Mouse (Mus musculus) lung, embryonic 16.5 days (tissue): ENCODE data around the gene Esrra. TPM values are rescaled to one million over a fixed set of nuclear protein-coding genes. Genes with fewer than 3 reads are reported as not detected.
"Not testable (repeated sequence)": the region's sequence is repeated elsewhere in the genome, so short reads cannot be mapped to it uniquely, and the experiment has no call there.

Experiments
- ATAC-seq: fragments of 200-750 bp; cut with Nextera tagmentation; 2 replicates; pipeline ENCODE4 v1.8.0; 2017; ENCODE audit warnings: low read depth, mild to moderate bottlenecking, moderate library complexity
- H3K27ac ChIP-seq: fragments of 300-500 bp; sonication (generic); 2 replicates; pipeline ENCODE4 v1.5.1; 2014; ENCODE audit warnings: mild to moderate bottlenecking, control low read depth, low read length
- H3K27me3 ChIP-seq: fragments of 300-500 bp; sonication (generic); 2 replicates; pipeline ENCODE4 v1.6.1; 2014; ENCODE audit warnings: low read depth, low read length, mixed read lengths; ENCODE audit not compliant: control insufficient read depth, insufficient read depth
- H3K36me3 ChIP-seq: fragments of 300-500 bp; sonication (generic); 2 replicates; pipeline ENCODE4 v1.6.1; 2014; ENCODE audit warnings: low read length; ENCODE audit not compliant: control insufficient read depth, insufficient read depth
- H3K4me1 ChIP-seq: fragments of 300-500 bp; sonication (generic); replicated peaks from 2 replicates; pipeline ENCODE4 v1.6.1; 2014; ENCODE audit warnings: low read length, mixed read lengths; ENCODE audit not compliant: control insufficient read depth, insufficient read depth
- H3K4me2 ChIP-seq: fragments of 300-500 bp; sonication (generic); 2 replicates; pipeline ENCODE4 v1.6.1; 2014; ENCODE audit warnings: low read depth, low read length, control low read depth
- H3K4me3 ChIP-seq: fragments of 300-500 bp; sonication (generic); 2 replicates; pipeline ENCODE4 v1.5.1; 2014; ENCODE audit warnings: mild to moderate bottlenecking, low read length, control low read depth
- H3K9ac ChIP-seq: fragments of 300-500 bp; sonication (generic); 2 replicates; pipeline ENCODE4 v1.6.1; 2014; ENCODE audit warnings: low read length, control low read depth
- H3K9me3 ChIP-seq: fragments of 300-500 bp; sonication (generic); 2 replicates; pipeline ENCODE4 v1.6.1; 2016; ENCODE audit warnings: low read length; ENCODE audit not compliant: control insufficient read depth
- WGBS: fragments of 180-500 bp; shearing (Covaris S2); extraction: QIAGEN DNeasy Blood & Tissue Kit; methylation state at CpG from one replicate; pipeline ENCODE4 v1.1.7; 2014; 5-methylcytosine and 5-hydroxymethylcytosine counted together
- polyA plus RNA-seq: library from polyadenylated mRNA; unstranded; fragments of >200 nt; fragmentation: Nextera tagmentation; extraction: Ambion mirVana; gene quantifications from 2 replicates; pipeline ENCODE4 v1.2.1, GENCODE M21; 2015

The Esrra gene
- polyA plus RNA-seq, 1 experiment from 2014 or later, result 8.5 TPM

- Histone ChIP-seq H3K27ac (peak overlapping the region; percentile 99), H3K4me3 (peak overlapping the region; percentile 67), H3K36me3 (peaks cover 22% of the 10 kb centered on the region), H3K9me3 (no peaks in the 10 kb centered on the region), H3K27me3 (no peaks in the 10 kb centered on the region), H3K4me1 (peaks cover 17% of the 10 kb centered on the region), H3K9ac (peak overlapping the region; percentile 66), H3K4me2 (peak overlapping the region; percentile 75)
- ATAC-seq, result peak; percentile 1
- WGBS, result 5% methylated on average over 11 of the region's 11 CpGs
Observed at GRCm38 (mm10) chr19:6909021-6909420, 12.6 kb downstream of the Esrra start.

GRCm38 (mm10) chr19:6907811-6908540 lies 13.6 kb downstream of the Esrra start:
- no peaks in the 10 kb centered on the region for H3K27me3 ChIP-seq
- peak overlapping the region; percentile 66 for H3K9ac ChIP-seq
- H3K4me1 ChIP-seq, result peaks cover 17% of the 10 kb centered on the region
- WGBS, result 76% methylated on average over 7 of the region's 7 CpGs
- 0 out of 2 replicates have a peak overlapping the region, but pooled peaks have one; percentile 99 for H3K27ac ChIP-seq
- peaks cover 16% of the 10 kb centered on the region for H3K36me3 ChIP-seq
- peak overlapping the region; percentile 75 for H3K4me2 ChIP-seq
- H3K9me3 ChIP-seq, result no peaks in the 10 kb centered on the region
- H3K4me3 ChIP-seq, result peak overlapping the region; percentile 67
- no peak for ATAC-seq

- H3K27ac ChIP-seq, result no peak overlapping the region
- H3K4me1 ChIP-seq, result peaks cover 17% of the 10 kb centered on the region
- H3K4me2 ChIP-seq, result no peak overlapping the region
- no peak for ATAC-seq
- H3K36me3 ChIP-seq, result peaks cover 8% of the 10 kb centered on the region
- H3K9me3 ChIP-seq, result no peaks in the 10 kb centered on the region
- H3K4me3 ChIP-seq, result no peak overlapping the region
- H3K27me3 ChIP-seq, result no peaks in the 10 kb centered on the region
- no peak overlapping the region for H3K9ac ChIP-seq
- WGBS, result 87% methylated on average over 8 of the region's 8 CpGs
Observed at GRCm38 (mm10) chr19:6907094-6907493, 14.5 kb downstream of the Esrra start.

GRCm38 (mm10) chr19:6906199-6906598 lies 15.4 kb downstream of the Esrra start:
- 78% methylated on average over 3 of the region's 3 CpGs for WGBS
- H3K27me3 ChIP-seq, result no peaks in the 10 kb centered on the region
- H3K9me3 ChIP-seq, result no peaks in the 10 kb centered on the region
- H3K4me1 ChIP-seq, result peaks cover 14% of the 10 kb centered on the region
- H3K4me2 ChIP-seq, result no peak overlapping the region
- peaks cover 8% of the 10 kb centered on the region for H3K36me3 ChIP-seq
- no peak overlapping the region for H3K4me3 ChIP-seq
- H3K27ac ChIP-seq, result no peak overlapping the region
- H3K9ac ChIP-seq, result no peak overlapping the region
- ATAC-seq, result no peak

GRCm38 (mm10) chr19:6905498-6906159 lies 16.0 kb downstream of the Esrra start:
- Histone ChIP-seq H3K36me3 (peaks cover 8% of the 10 kb centered on the region), H3K4me3 (no peak overlapping the region), H3K4me2 (no peak overlapping the region), H3K4me1 (peaks cover 11% of the 10 kb centered on the region), H3K9me3 (no peaks in the 10 kb centered on the region), H3K9ac (no peak overlapping the region), H3K27ac (no peak overlapping the region), H3K27me3 (no peaks in the 10 kb centered on the region)
- ATAC-seq, result no peak
- 90% methylated on average over 11 of the region's 11 CpGs for whole genome bisulfite sequencing

GRCm38 (mm10) chr19:6904846-6905245 lies 16.8 kb downstream of the Esrra start:
- Histone ChIP-seq H3K27me3 (no peaks in the 10 kb centered on the region), H3K9me3 (no peaks in the 10 kb centered on the region), H3K4me1 (peaks cover 11% of the 10 kb centered on the region), H3K4me3 (no peak overlapping the region), H3K4me2 (no peak overlapping the region), H3K36me3 (peaks cover 8% of the 10 kb centered on the region), H3K27ac (no peak overlapping the region), H3K9ac (no peak overlapping the region)
- 81% methylated on average over 2 of the region's 2 CpGs for WGBS
- ATAC-seq, result no peak

- Histone ChIP-seq H3K4me2 (no peak overlapping the region), H3K27me3 (no peaks in the 10 kb centered on the region), H3K4me3 (no peak overlapping the region), H3K4me1 (peaks cover 3% of the 10 kb centered on the region), H3K9me3 (no peaks in the 10 kb centered on the region), H3K36me3 (peaks cover 8% of the 10 kb centered on the region), H3K9ac (no peak overlapping the region), H3K27ac (no peak overlapping the region)
- no peak for ATAC-seq
- WGBS, result 89% methylated on average over 1 of the region's 1 CpGs
Observed at GRCm38 (mm10) chr19:6903031-6903430, 18.6 kb downstream of the Esrra start.

- H3K27me3 ChIP-seq, result no peaks in the 10 kb centered on the region
- 78% methylated on average over 4 of the region's 4 CpGs for WGBS
- H3K9me3 ChIP-seq, result no peaks in the 10 kb centered on the region
- no peak overlapping the region for H3K4me2 ChIP-seq
- ATAC-seq, result no peak
- H3K4me3 ChIP-seq, result no peak overlapping the region
- H3K4me1 ChIP-seq, result no peaks in the 10 kb centered on the region
- no peak overlapping the region for H3K9ac ChIP-seq
- H3K36me3 ChIP-seq, result no peaks in the 10 kb centered on the region
- H3K27ac ChIP-seq, result no peak overlapping the region
Observed at GRCm38 (mm10) chr19:6899641-6900040, 22.0 kb downstream of the Esrra start.

- WGBS, result 78% methylated on average over 18 of the region's 18 CpGs
- H3K4me3 ChIP-seq, H3K4me1 ChIP-seq, H3K4me2 ChIP-seq, H3K27ac ChIP-seq, H3K27me3 ChIP-seq, H3K9me3 ChIP-seq, ATAC-seq, H3K9ac ChIP-seq, H3K36me3 ChIP-seq: not testable (repeated sequence)
Observed at GRCm38 (mm10) chr19:6895608-6896305, 25.9 kb downstream of the Esrra start.
